Mouse (Mus musculus) limb, embryonic 12.5 days (tissue): ENCODE measurements around the gene Usp49. TPM values are rescaled to one million over a fixed set of nuclear protein-coding genes. Genes with fewer than 3 reads are reported as not detected.

Source experiments
- ATAC-seq: fragments of 200-750 bp; cut with Nextera tagmentation; 2 replicates; pipeline ENCODE4 v1.8.0; 2017; ENCODE audit warnings: low read depth, moderate TSS enrichment; ENCODE audit not compliant: insufficient number of reproducible peaks, insufficient read depth, low FRiP score, low TSS enrichment
- H3K27ac ChIP-seq: fragments of 300-500 bp; sonication (generic); 2 replicates; pipeline ENCODE4 v1.5.1; 2016; ENCODE audit warnings: mild to moderate bottlenecking, moderate library complexity
- H3K27me3 ChIP-seq: fragments of 300-500 bp; sonication (generic); 2 replicates; pipeline ENCODE4 v1.6.1; 2016; ENCODE audit warnings: mild to moderate bottlenecking, moderate library complexity
- H3K36me3 ChIP-seq: fragments of 300-500 bp; sonication (generic); 2 replicates; pipeline ENCODE4 v1.6.1; 2016; ENCODE audit warnings: mild to moderate bottlenecking, moderate library complexity
- H3K4me1 ChIP-seq: fragments of 300-500 bp; sonication (generic); replicated peaks from 2 replicates; pipeline ENCODE4 v1.6.1; 2016
- H3K4me2 ChIP-seq: fragments of 300-500 bp; sonication (generic); 2 replicates; pipeline ENCODE4 v1.6.1; 2016; ENCODE audit warnings: mild to moderate bottlenecking, moderate library complexity
- H3K4me3 ChIP-seq: fragments of 300-500 bp; sonication (generic); replicated peaks from 2 replicates; pipeline ENCODE4 v1.5.1; 2016; ENCODE audit warnings: mild to moderate bottlenecking
- H3K9ac ChIP-seq: fragments of 300-500 bp; sonication (generic); replicated peaks from 2 replicates; pipeline ENCODE4 v1.6.1; 2016; ENCODE audit warnings: mild to moderate bottlenecking, moderate library complexity
- H3K9me3 ChIP-seq: fragments of 300-500 bp; sonication (generic); 2 replicates; pipeline ENCODE4 v1.6.1; 2016; ENCODE audit warnings: mild to moderate bottlenecking, moderate library complexity
- WGBS: fragments of 180-500 bp; shearing (Covaris S2); methylation state at CpG from one replicate; pipeline ENCODE4 v1.1.7; 2016; 5-methylcytosine and 5-hydroxymethylcytosine counted together
- polyA plus RNA-seq: library from polyadenylated mRNA; unstranded; fragments of >200 nt; fragmentation: Nextera tagmentation; extraction: Ambion mirVana; gene quantifications from 2 replicates; pipeline ENCODE4 v1.2.1, GENCODE M21; 2016

Usp49 gene
- polyA plus RNA-seq, 1 experiment from 2014 or later, result 8.9 TPM

DNA sequence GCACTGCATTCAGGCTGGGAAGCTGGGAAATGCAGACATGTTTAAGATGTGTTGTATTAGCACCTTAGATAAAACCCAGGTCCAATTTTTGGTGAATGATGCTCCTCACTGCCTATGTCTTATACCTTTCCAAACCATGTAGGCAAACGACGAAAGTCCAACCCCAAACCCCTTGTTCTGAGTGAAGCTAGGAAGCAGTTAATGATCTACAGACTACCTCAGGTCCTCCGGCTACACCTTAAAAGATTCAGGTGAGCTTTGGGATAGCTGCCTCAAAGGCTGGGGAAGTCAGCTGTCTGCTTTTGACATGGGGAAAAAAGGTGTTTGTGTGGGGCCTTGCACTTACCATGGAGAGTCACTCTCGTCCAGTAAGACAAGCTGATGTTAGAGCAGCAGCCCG, 48.2 kb downstream of the Usp49 start:
- Histone ChIP-seq H3K4me2 (no peak overlapping the region), H3K36me3 (peaks cover 60% of the 10 kb centered on the region), H3K9ac (no peak overlapping the region), H3K4me3 (no peak overlapping the region), H3K4me1 (peaks cover 3% of the 10 kb centered on the region; the same call in 1 of the 2 replicates), H3K27me3 (no peaks in the 10 kb centered on the region), H3K27ac (no peak overlapping the region), H3K9me3 (no peaks in the 10 kb centered on the region)
- 79% methylated on average over 5 of the region's 5 CpGs for WGBS
- ATAC-seq, result no peak

DNA sequence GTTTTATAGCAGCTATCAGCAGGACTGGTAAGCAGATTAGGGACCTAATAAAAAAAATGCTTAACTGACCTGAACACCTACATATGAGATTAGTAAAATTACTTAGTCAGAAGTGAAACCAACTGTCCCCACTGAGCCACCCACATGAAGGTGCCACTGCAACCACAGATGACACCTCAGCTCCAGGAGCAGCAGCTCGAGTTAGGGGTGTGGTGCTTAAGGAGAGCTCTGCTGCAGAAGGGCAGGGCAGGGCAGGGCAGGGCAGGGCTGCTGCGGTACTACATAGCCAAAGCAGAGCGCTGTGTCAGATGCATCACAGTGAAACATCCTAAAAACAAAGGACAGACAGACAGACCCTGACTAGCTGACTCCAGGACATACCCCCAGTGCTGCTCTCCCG, 52.3 kb downstream of the Usp49 start:
- Histone ChIP-seq H3K4me3 (no peak overlapping the region), H3K9ac (no peak overlapping the region), H3K27ac (no peak overlapping the region), H3K4me1 (peaks cover 8% of the 10 kb centered on the region), H3K27me3 (no peaks in the 10 kb centered on the region), H3K36me3 (peaks cover 78% of the 10 kb centered on the region), H3K9me3 (no peaks in the 10 kb centered on the region), H3K4me2 (no peak overlapping the region)
- 69% methylated on average over 4 of the region's 4 CpGs for WGBS
- no peak for ATAC-seq

GRCm38 (mm10) chr17:47687409-47688343, 57.2 kb downstream of the Usp49 start:
- under 1% methylated on average over 70 of the region's 70 CpGs for WGBS
- Histone ChIP-seq H3K27ac (peak overlapping the region; percentile 77), H3K4me1 (peaks cover 20% of the 10 kb centered on the region), H3K27me3 (peaks cover 15% of the 10 kb centered on the region; the same call in 1 of the 2 replicates), H3K4me3 (peak overlapping the region; percentile 87), H3K9ac (peak overlapping the region; percentile 80), H3K4me2 (peak overlapping the region; percentile 95), H3K9me3 (no peaks in the 10 kb centered on the region), H3K36me3 (peaks cover 37% of the 10 kb centered on the region)
- peak; percentile 76 for ATAC-seq

DNA sequence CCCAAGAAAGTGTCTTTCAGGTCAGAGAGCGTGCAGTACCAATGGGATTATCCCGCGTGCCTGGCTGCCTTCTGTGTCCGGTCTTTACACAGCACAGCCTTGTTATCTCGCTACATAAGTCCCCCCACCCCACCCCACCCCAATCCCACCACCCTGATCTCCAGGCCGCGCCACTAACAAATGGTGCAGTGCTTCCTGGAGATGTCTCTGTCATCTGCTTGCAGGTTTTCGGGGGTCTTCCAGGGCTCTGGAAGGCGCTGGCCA, 57.8 kb downstream of the Usp49 start, which contains the start of gene Tomm6:
Gene Tomm6, minus strand, starts transcription at position 43 of the 264 bp plus-strand sequence.
- H3K9ac ChIP-seq, result peak within 1 kb of the TSS; percentile 80
- peaks cover 31% of the 10 kb centered on the region for H3K36me3 ChIP-seq
- no peak; the same call in 1 of the 2 replicates for ATAC-seq

DNA sequence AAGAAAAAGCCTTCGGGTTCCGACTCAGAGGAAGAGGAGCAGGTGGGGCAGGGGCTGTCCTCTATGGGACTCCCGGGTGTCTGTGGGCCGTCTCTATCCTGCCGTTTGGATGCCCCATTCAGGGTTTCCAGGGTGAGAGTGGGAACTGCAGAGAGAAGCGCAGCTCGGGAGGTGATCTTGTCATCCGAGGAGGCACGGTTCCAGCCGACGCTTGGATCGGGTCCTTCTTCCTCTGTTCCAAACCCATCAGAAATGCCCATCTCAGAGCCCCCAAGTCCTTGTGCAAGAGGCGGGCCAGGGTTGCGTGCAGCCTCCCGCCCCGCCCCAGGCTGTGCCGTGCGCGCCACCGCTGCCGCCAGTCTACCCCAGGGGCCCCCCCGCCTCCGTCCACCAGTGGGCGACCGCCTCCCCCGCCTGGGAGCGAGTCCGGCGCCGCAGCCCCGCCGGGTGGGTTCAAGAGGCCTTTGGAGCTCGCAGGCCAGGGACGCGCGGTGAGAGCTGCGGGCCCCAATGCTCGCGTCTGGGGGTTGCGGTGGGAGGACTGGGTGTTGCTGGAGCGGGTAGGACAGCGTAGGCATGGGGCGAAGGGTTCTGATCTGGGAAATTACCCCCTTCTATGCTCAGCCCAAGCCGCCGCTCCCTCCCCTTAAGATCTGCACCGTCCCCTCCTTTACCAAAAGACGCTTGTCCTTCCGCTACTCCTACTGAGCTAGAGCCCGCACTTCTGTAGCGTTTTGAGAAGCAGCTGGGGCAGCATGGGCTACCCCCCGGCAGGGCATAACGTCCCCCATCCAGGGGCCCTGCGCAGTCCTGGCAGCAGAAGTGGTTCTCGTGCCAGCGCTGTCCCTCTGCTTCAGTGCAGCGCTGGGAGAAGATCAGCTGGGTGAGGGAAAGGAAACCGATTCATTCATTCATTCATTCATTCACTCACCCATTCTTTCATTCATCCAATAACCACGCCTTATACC, 58.4 kb downstream of the Usp49 start, which contains the start of gene Frs3:
Gene Frs3, plus strand, starts transcription at position 423 of the 968 bp plus-strand sequence.
- peaks cover 23% of the 10 kb centered on the region for H3K4me1 ChIP-seq
- peaks cover 25% of the 10 kb centered on the region for H3K36me3 ChIP-seq
- H3K27ac ChIP-seq, result peak within 1 kb of the TSS; percentile 77
- peaks cover 23% of the 10 kb centered on the region; the same call in 1 of the 2 replicates for H3K27me3 ChIP-seq
- no peaks in the 10 kb centered on the region for H3K9me3 ChIP-seq
- H3K9ac ChIP-seq, result peak within 1 kb of the TSS; percentile 80
- peak within 1 kb of the TSS; percentile 87 for H3K4me3 ChIP-seq
- peak within 1 kb of the TSS; percentile 95 for H3K4me2 ChIP-seq
- peak; percentile 69 for ATAC-seq
- 1% methylated on average over 57 of the region's 58 CpGs for WGBS

More for the DNA sequence above, 57.8 kb downstream of the Usp49 start, which contains the start of gene Tomm6:
- no peaks in the 10 kb centered on the region for H3K9me3 ChIP-seq
- peaks cover 19% of the 10 kb centered on the region; the same call in 1 of the 2 replicates for H3K27me3 ChIP-seq
- H3K27ac ChIP-seq, result peak within 1 kb of the TSS; percentile 77
- H3K4me1 ChIP-seq, result peaks cover 20% of the 10 kb centered on the region
- peak within 1 kb of the TSS; percentile 87 for H3K4me3 ChIP-seq
- under 1% methylated on average over 9 of the region's 9 CpGs for WGBS
- H3K4me2 ChIP-seq, result peak within 1 kb of the TSS; percentile 95

DNA sequence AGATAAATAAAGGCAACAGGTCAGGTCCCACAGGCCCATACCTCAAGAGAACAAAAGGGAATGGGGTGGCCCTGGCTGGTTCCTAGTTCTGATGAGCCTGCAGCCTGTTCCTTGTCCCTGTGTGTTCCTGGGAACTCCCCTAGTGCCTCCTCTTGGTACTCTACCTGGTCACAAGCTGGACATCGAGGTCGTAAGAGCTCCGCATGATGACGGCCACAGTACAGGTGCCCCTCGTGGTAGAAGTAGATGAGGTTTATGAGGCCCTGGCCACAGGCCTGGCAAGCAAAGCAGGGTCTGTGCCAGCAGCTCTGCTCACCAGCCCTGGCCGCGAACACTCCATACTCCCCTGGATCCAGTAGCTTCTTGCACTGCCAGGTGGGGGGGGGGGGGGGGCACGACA, 59.4 kb downstream of the Usp49 start:
- H3K36me3 ChIP-seq, result peaks cover 16% of the 10 kb centered on the region
- WGBS, result 78% methylated on average over 8 of the region's 8 CpGs
- H3K27ac ChIP-seq, result no peak overlapping the region
- ATAC-seq, result no peak
- peak overlapping the region; percentile 87; the same call in 1 of the 2 replicates for H3K4me3 ChIP-seq
- H3K9ac ChIP-seq, result no peak overlapping the region
- H3K9me3 ChIP-seq, result no peaks in the 10 kb centered on the region
- peaks cover 23% of the 10 kb centered on the region; the same call in 1 of the 2 replicates for H3K27me3 ChIP-seq
- H3K4me1 ChIP-seq, result peaks cover 28% of the 10 kb centered on the region
- peak overlapping the region; percentile 95 for H3K4me2 ChIP-seq

- no peaks in the 10 kb centered on the region for H3K9me3 ChIP-seq
- 85% methylated on average over 3 of the region's 3 CpGs for WGBS
- no peak overlapping the region for H3K4me3 ChIP-seq
- no peak overlapping the region for H3K27ac ChIP-seq
- no peak for ATAC-seq
- H3K36me3 ChIP-seq, result no peaks in the 10 kb centered on the region
- peaks cover 33% of the 10 kb centered on the region for H3K4me1 ChIP-seq
- H3K9ac ChIP-seq, result no peak overlapping the region
- H3K4me2 ChIP-seq, result no peak overlapping the region
- peaks cover 23% of the 10 kb centered on the region; the same call in 1 of the 2 replicates for H3K27me3 ChIP-seq
Measured at GRCm38 (mm10) chr17:47691650-47692049, 61.2 kb downstream of the Usp49 start.

DNA sequence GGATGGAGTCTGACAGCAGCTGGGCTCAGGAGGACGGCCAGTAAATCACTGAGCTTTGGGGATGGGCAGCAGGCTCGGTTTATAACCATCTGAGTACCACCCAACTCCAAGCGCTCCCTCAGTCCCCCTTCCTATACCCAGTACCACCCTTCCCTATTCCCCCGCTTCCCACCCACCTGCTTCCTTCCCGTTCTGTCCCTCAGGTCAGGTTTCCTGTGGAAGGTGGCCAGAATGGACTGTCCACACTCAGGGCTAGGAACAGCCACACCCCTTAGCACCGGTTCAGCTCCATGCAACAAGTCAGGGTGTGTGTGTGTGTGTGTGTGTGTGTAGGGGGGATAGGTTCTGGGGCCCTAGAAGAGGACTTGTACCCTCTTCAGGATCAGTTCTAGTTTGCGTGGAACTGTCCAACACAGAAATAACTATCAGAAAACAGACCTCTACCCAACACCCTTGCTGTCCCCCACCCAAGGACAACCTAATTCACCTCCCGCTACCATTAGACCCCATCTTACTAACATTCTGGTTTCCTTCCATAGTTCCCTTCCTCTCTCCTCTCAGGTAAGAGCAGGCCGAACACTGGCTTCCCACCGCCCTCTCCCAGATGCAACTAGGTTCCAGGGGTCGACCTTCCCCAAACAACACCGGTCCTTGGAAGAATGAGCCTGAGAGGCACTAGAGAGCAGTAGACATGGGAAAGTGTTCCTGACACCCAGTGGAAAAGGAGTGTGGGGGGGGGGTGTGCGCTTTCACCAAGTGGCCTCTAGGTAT, 63.4 kb downstream of the Usp49 start:
- Histone ChIP-seq H3K4me2 (peak overlapping the region; percentile 76), H3K9ac (peak overlapping the region; percentile 88), H3K27me3 (peaks cover 23% of the 10 kb centered on the region; the same call in 1 of the 2 replicates), H3K27ac (peak overlapping the region; percentile 67), H3K36me3 (peaks cover 11% of the 10 kb centered on the region), H3K9me3 (no peaks in the 10 kb centered on the region), H3K4me1 (peaks cover 25% of the 10 kb centered on the region), H3K4me3 (peak overlapping the region; percentile 82)
- ATAC-seq, result no peak
- WGBS, result 28% methylated on average over 13 of the region's 13 CpGs

DNA sequence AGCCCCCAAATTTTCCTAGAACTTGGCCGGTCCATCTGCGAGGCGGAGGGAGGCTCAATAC, 63.8 kb downstream of the Usp49 start, which contains the start of gene Gm21981:
Gene Gm21981, minus strand, starts transcription at position 14 of the 61 bp plus-strand sequence.
- Histone ChIP-seq H3K9ac (peak within 1 kb of the TSS; percentile 88), H3K4me1 (peaks cover 20% of the 10 kb centered on the region), H3K4me3 (peak within 1 kb of the TSS; percentile 82), H3K36me3 (peaks cover 15% of the 10 kb centered on the region), H3K9me3 (no peaks in the 10 kb centered on the region), H3K4me2 (peak within 1 kb of the TSS; percentile 76), H3K27ac (peak within 1 kb of the TSS; percentile 67), H3K27me3 (peaks cover 23% of the 10 kb centered on the region; the same call in 1 of the 2 replicates)
- no peak for ATAC-seq
- WGBS, result 2% methylated on average over 3 of the region's 3 CpGs

DNA sequence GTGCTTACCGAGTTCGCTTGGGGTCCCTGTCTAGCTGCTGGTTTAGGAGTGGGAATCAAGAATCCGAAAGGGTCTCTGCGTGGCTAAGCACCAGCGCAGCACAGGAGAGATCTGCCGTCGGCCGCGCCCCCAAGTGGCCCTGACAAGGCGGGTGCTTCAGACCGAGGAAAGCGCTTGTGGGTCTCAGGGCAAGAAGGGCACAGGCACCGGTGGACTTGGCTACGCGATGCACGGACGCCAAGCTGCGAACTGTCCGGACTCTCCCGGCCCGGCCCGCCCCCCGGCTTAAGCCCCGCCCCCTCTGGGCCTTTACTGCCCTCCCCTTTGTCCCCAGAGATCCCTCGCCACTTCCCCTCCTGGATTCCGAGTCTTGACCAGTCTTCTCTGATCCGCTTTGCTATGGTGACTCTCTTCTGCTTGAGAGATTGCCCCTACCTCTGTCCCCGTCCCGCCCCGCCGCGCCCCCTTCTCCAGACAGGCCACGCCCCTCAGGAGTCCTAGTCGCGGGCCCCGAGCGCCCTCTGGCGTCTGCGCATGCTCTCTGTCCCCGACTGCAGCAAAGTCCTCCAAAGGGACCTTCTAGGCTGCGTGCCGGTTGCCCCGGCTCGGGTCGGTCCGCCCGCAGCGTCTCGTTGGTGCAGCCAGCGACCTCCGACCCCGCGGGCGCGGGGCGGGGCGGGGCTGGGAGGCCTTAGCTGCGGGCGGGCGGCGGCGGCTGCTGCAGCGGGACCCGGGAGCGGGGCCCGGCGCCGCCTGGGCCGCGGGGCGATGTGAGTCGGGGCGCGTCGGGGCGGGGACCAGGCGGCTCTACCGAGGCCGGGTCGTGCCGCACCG, 64.2 kb downstream of the Usp49 start, which contains the start of gene Prickle4:
Gene Prickle4, minus strand, starts transcription at position 234 of the 834 bp plus-strand sequence.
- 1% methylated on average over 79 of the region's 82 CpGs for WGBS
- peaks cover 19% of the 10 kb centered on the region for H3K36me3 ChIP-seq
- H3K9ac ChIP-seq, result peak within 1 kb of the TSS; percentile 88
- H3K9me3 ChIP-seq, result no peaks in the 10 kb centered on the region
- H3K4me1 ChIP-seq, result peaks cover 16% of the 10 kb centered on the region
- peaks cover 20% of the 10 kb centered on the region; the same call in 1 of the 2 replicates for H3K27me3 ChIP-seq
- H3K27ac ChIP-seq, result peak within 1 kb of the TSS; percentile 67
- H3K4me2 ChIP-seq, result peak within 1 kb of the TSS; percentile 76
- H3K4me3 ChIP-seq, result peak within 1 kb of the TSS; percentile 82
- peak; percentile 93 for ATAC-seq
